Mouse (Mus musculus): Measurements from ENCODE around the gene Osbpl7. TPM values are rescaled to one million over a fixed set of nuclear protein-coding genes. Genes with fewer than 3 reads are reported as not detected.

Gene Osbpl7
- polyA plus RNA-seq, 1 experiment from 2014 or later = 10.2 TPM

GRCm38 (mm10) chr11:97101722-97102121, 51.3 kb downstream of the Osbpl7 start:
- ATAC-seq (ENCODE audit: low FRiP score, low TSS enrichment) = 0 out of 2 replicates have a peak, but pooled peaks have one; percentile 2
- no peaks in the 10 kb centered on the region for H3K9me3 ChIP-seq (ENCODE audit: low read length)
- WGBS = 16% methylated on average over 9 of the region's 9 CpGs
- no peaks in the 10 kb centered on the region for H3K36me3 ChIP-seq (ENCODE audit: insufficient read depth, low read length)
- no peak overlapping the region for H3K4me3 ChIP-seq (ENCODE audit: low read length)
- no peak overlapping the region for H3K4me2 ChIP-seq (replicated peaks; ENCODE audit: low read depth, low read length)
- peaks cover 18% of the 10 kb centered on the region for H3K27me3 ChIP-seq (ENCODE audit: insufficient read depth, low read length)
- H3K9ac ChIP-seq (replicated peaks; ENCODE audit: low read length) = no peak overlapping the region
- H3K4me1 ChIP-seq (ENCODE audit: insufficient read depth, low read length) = no peaks in the 10 kb centered on the region; the same call in 1 of the 2 replicates
- H3K27ac ChIP-seq (ENCODE audit: low read length) = no peak overlapping the region

DNA sequence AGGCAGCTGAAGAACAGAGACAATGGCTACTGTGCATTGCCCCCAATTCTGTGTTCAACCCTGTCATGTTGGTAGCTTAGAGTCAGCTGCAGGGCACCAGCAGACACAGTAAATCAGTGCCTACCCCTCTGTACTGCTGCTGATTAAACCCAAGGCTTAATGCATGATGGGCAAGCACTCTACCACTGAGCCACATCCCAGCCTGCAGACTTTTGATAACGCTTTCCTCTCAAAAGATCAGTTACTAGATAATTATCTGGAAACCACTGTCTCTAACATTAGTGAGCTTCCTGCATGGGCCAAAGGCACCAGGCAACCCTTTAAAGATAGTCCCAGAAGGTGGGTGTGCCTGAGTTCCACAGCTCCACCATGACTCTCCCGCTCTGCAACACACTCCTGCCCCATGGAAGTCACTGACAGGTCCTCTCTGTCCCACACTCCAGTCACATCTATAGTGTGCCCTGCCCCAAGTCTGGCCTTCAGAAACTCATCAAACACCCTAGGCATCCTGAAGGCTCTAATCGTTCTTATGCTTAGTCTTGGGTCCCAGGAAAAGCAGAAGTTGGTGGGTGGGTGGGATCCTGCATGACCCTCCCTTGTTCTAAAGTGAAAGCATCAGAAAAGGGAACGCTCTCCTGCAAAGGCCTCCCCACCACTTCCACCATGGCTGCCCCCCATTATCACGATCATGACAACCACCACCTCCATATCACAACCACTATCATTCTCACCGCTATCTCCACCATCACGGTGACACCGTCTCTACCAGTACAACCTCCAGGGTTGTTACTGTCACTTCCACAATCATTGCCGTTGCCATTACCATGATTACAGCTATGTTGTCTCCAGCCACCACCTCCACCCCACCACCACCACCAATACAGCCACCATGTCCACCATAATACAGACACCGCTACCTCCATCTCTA, 53.0 kb downstream of the Osbpl7 start:
- peaks cover 10% of the 10 kb centered on the region for H3K27me3 ChIP-seq (ENCODE audit: insufficient read depth, low read length)
- no peak overlapping the region for H3K4me2 ChIP-seq (replicated peaks; ENCODE audit: low read depth, low read length)
- H3K4me3 ChIP-seq (ENCODE audit: low read length) = no peak overlapping the region
- H3K4me1 ChIP-seq (ENCODE audit: insufficient read depth, low read length) = no peaks in the 10 kb centered on the region; the same call in 1 of the 2 replicates
- no peaks in the 10 kb centered on the region for H3K36me3 ChIP-seq (ENCODE audit: insufficient read depth, low read length)
- no peak overlapping the region for H3K27ac ChIP-seq (ENCODE audit: low read length)
- WGBS = 93% methylated on average over 10 of the region's 10 CpGs
- ATAC-seq (ENCODE audit: low FRiP score, low TSS enrichment) = no peak
- H3K9me3 ChIP-seq (ENCODE audit: low read length) = no peaks in the 10 kb centered on the region
- no peak overlapping the region for H3K9ac ChIP-seq (replicated peaks; ENCODE audit: low read length)

DNA sequence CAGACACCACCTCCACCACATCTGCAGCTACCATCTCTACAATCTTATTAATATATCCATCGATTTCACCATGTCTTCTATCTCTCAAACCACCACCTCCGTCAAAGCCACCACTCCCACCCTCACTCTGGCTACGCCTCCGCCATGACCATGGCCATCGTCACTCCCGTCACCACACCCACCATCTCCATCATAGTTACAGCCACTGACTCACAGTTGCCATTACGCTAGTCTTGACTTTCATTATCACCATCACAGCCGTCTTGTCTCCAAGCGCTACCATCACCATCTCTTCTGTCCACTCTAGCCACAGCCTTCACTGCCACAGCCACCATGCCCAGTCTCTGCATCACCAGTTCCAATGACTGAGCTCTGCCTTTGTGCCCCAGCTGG, 53.7 kb downstream of the Osbpl7 start:
- Histone ChIP-seq H3K4me2 (replicated peaks; ENCODE audit: low read depth, low read length) (no peak overlapping the region), H3K36me3 (ENCODE audit: insufficient read depth, low read length) (no peaks in the 10 kb centered on the region), H3K27me3 (ENCODE audit: insufficient read depth, low read length) (peaks cover 10% of the 10 kb centered on the region), H3K4me3 (ENCODE audit: low read length) (no peak overlapping the region), H3K27ac (ENCODE audit: low read length) (no peak overlapping the region), H3K9ac (replicated peaks; ENCODE audit: low read length) (no peak overlapping the region), H3K4me1 (ENCODE audit: insufficient read depth, low read length) (no peaks in the 10 kb centered on the region), H3K9me3 (ENCODE audit: low read length) (no peaks in the 10 kb centered on the region)
- no peak for ATAC-seq (ENCODE audit: low FRiP score, low TSS enrichment)
- 95% methylated on average over 9 of the region's 9 CpGs for WGBS

DNA sequence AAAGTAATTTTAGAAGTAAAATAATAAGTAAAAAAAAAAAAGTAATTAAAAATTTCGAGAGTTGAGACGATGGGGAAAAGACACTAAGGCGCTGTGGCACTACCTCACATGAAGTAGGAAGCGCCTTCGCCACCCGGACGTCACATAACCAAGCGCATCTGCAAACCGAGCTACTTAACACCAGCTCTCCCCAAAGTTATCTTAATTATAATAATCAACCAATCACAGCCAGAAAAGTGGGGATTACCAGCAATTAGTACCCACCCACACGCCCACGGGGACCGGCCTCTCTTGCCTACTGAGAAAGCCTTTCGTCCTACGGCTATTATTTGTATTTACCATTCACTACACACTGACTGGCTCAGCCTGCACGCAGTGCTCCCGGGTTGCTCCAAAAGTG, 58.5 kb downstream of the Osbpl7 start:
- ATAC-seq (ENCODE audit: low FRiP score, low TSS enrichment) = no peak
- 82% methylated on average over 16 of the region's 16 CpGs for WGBS

DNA sequence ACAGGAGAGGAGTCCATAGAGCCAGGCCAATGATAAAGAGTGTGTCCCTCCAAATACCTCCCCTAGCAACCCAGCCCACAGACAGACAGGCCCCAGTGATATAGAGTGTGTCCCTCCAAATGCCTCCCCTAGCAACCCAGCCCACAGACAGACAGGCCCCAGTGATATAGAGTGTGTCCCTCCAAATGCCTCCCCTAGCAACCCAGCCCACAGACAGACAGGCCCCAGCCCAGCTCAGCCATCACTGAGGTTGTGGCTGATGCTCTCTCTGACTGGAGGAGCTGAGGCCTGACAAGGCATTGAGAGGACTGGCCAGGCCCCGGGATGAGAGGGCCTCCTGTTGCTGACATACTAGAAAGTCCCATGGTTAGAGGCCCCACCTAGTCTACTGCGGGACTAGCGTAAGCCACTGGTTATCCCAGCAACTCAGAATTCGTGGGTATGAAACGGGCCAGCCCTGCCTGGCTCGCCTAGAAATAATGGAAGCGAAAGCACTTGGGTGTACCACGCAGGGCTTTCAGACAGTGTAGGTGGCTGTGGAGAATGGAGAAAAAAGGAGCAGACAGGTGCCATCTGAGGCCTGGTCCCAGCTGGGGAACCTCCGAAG, 62.2 kb downstream of the Osbpl7 start:
- Histone ChIP-seq H3K27ac (ENCODE audit: low read length) (no peak overlapping the region), H3K4me1 (ENCODE audit: insufficient read depth, low read length) (peaks cover 15% of the 10 kb centered on the region), H3K4me3 (ENCODE audit: low read length) (no peak overlapping the region), H3K36me3 (ENCODE audit: insufficient read depth, low read length) (no peaks in the 10 kb centered on the region), H3K9ac (replicated peaks; ENCODE audit: low read length) (no peak overlapping the region), H3K9me3 (ENCODE audit: low read length) (no peaks in the 10 kb centered on the region), H3K27me3 (ENCODE audit: insufficient read depth, low read length) (peaks cover 51% of the 10 kb centered on the region), H3K4me2 (replicated peaks; ENCODE audit: low read depth, low read length) (no peak overlapping the region)
- ATAC-seq (ENCODE audit: low FRiP score, low TSS enrichment) = no peak
- 82% methylated on average over 9 of the region's 9 CpGs for WGBS

More for the DNA sequence above, 58.5 kb downstream of the Osbpl7 start:
- Histone ChIP-seq H3K27me3 (ENCODE audit: insufficient read depth, low read length) (peaks cover 14% of the 10 kb centered on the region), H3K4me2 (replicated peaks; ENCODE audit: low read depth, low read length) (no peak overlapping the region), H3K9ac (replicated peaks; ENCODE audit: low read length) (no peak overlapping the region), H3K9me3 (ENCODE audit: low read length) (no peaks in the 10 kb centered on the region), H3K4me1 (ENCODE audit: insufficient read depth, low read length) (no peaks in the 10 kb centered on the region), H3K36me3 (ENCODE audit: insufficient read depth, low read length) (no peaks in the 10 kb centered on the region), H3K27ac (ENCODE audit: low read length) (no peak overlapping the region), H3K4me3 (ENCODE audit: low read length) (no peak overlapping the region)

- H3K27me3 ChIP-seq (ENCODE audit: insufficient read depth, low read length) = peaks cover 61% of the 10 kb centered on the region
- peak; percentile 51; the same call in 1 of the 2 replicates for ATAC-seq (ENCODE audit: low FRiP score, low TSS enrichment)
These were observed 64.5 kb downstream of the Osbpl7 start, which contains the start of gene Tbx21 for GRCm38 (mm10) chr11:97114671-97115601. Gene Tbx21, minus strand, starts transcription at chr11:97115331.

GRCm38 (mm10) chr11:97115797-97116196, 65.4 kb downstream of the Osbpl7 start:
- WGBS = 10% methylated on average over 11 of the region's 11 CpGs
- Histone ChIP-seq H3K27me3 (ENCODE audit: insufficient read depth, low read length) (peaks cover 61% of the 10 kb centered on the region), H3K9me3 (ENCODE audit: low read length) (no peaks in the 10 kb centered on the region), H3K27ac (ENCODE audit: low read length) (no peak overlapping the region), H3K4me3 (ENCODE audit: low read length) (peak overlapping the region; percentile 46), H3K9ac (replicated peaks; ENCODE audit: low read length) (no peak overlapping the region), H3K4me1 (ENCODE audit: insufficient read depth, low read length) (peaks cover 19% of the 10 kb centered on the region), H3K4me2 (replicated peaks; ENCODE audit: low read depth, low read length) (peak overlapping the region; percentile 71), H3K36me3 (ENCODE audit: insufficient read depth, low read length) (no peaks in the 10 kb centered on the region)
- no peak for ATAC-seq (ENCODE audit: low FRiP score, low TSS enrichment)

More at GRCm38 (mm10) chr11:97114671-97115601, 64.5 kb downstream of the Osbpl7 start, which contains the start of gene Tbx21:
- WGBS = under 1% methylated on average over 87 of the region's 87 CpGs
- H3K9me3 ChIP-seq (ENCODE audit: low read length) = no peaks in the 10 kb centered on the region
- H3K27ac ChIP-seq (ENCODE audit: low read length) = no peak within 1 kb of the TSS
- peaks cover 15% of the 10 kb centered on the region for H3K4me1 ChIP-seq (ENCODE audit: insufficient read depth, low read length)
- no peaks in the 10 kb centered on the region for H3K36me3 ChIP-seq (ENCODE audit: insufficient read depth, low read length)
- H3K4me2 ChIP-seq (replicated peaks; ENCODE audit: low read depth, low read length) = peak within 1 kb of the TSS; percentile 71
- H3K9ac ChIP-seq (replicated peaks; ENCODE audit: low read length) = peak within 1 kb of the TSS; percentile 45; the same call in 1 of the 2 replicates
- peak within 1 kb of the TSS; percentile 46 for H3K4me3 ChIP-seq (ENCODE audit: low read length)

Measured in kidney, embryonic 16.5 days (tissue).